Mouse (Mus musculus) left cerebral cortex, postnatal 14 days (tissue): Measurements from ENCODE around the gene Il4i1. TPM values are rescaled to one million over a fixed set of nuclear protein-coding genes. Genes with fewer than 3 reads are reported as not detected.
"Not testable (repeated sequence)": the region's sequence is repeated elsewhere in the genome, so short reads cannot be mapped to it uniquely, and the experiment has no call there.

Experiments
- DNase-seq, 2 experiments: peaks; one replicate each; pipeline ENCODE4 v3.0.0; 2021 to 2022; ENCODE audit warnings: low spot score in 2 of 2, mixed read lengths in 1 of 2
- intact Hi-C: fragments of 180-260 bp; cut with DNase I; formaldehyde crosslinking; loops from one replicate; pipeline ENCODE4 v1.15.1; 2025
- microRNA-seq, 2 experiments: library from miRNA; unstranded; fragments of <30 nt; microRNA quantifications; one replicate each; pipeline ENCODE4 v1.2.0; 2022
- total RNA-seq, 2 experiments: library from RNA; stranded (reverse); gene quantifications; 2 replicates each; pipeline ENCODE4 v1.2.3; 2021

Gene Il4i1
- total RNA-seq, 2 experiments from 2014 or later: 2.3 to 3.1 TPM

DNA sequence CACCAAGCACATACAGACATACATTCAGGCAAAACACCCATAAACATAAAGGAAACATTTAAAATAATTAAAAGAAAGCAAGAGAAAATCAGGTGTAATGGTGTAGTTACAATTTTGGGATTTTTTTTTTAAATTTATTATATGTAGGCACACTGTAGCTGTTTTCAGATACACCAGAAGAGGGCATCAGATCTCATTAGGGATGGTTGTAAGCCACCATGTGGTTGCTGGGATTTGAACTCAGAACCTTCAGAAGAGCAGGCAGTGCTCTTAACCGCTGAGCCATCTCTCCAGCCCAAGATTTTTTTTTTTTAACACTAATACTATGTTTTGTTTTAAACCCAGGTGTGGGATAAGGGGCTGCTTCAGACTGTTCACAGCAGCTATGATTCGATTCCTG lies 55.6 kb downstream of the Il4i1 start:
- DNase-seq: not testable (repeated sequence)
- intact Hi-C loops: loop anchor here (2.0 kb wide), 1 partner anchor 19 kb away; no protein-coding TSS in a partner anchor

DNA sequence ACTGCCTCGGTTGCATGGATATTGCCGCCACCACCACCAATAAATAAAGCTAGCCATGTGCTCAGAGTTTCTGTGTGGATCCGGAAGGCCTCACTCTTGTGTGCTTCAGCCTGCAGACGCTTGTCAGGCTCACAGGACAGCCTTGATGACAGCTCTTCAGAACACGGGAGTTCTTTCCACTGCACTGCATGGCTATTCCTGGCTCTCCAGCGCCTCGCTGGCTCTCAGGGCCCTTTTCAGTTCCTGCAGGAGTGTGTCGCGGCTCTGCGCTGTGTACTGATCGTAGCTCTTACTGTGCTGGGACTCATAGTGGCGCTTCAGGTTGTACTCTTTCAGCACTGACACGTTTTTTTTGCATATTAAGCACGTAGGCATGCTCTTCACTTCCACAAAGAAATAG lies 61.6 kb downstream of the Il4i1 start:
- intact Hi-C loops: no loop called here
- no peak for DNase-seq

DNA sequence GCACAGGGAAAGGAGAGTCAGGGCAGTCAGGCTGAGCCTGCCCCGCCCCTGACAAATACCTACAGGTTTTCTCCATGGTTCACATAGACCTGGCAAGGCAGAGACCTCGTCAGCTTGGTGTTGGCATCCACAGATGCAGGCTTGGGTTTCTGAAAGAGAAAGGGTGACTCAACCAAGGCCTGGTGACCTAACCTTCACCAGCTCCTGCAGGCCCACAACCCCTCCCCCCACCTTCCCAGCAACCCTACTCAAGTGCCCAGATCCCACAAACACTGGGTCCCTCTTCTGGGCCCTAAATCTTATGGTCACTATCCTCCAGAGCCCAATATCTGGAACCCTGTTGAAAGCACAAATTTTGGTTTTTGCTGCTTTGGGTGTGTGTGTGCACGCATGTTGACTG lies 66.8 kb downstream of the Il4i1 start:
- intact Hi-C loops: no loop called here
- DNase-seq: no peak

DNA sequence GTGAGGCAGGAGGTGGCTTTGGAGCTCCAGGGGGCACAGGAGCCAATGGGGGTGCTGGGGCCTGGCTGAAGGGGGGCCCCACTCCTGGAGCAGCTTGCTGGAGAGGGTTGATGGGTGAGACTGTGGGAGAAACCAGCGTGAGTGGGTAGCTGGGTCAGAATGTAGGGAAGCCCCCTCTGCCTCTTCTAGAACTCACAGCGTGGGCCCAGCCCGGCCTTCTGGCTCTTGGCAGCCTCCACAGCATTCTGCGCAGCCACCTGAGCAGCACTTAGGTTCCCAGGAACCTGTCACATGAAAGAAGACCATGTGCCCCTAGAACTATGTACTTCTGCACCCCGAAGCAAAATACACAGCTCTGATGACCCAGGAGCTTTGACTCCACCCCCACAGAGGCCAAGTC lies 68.5 kb downstream of the Il4i1 start:
- no peak for DNase-seq
- intact Hi-C loops: no loop called here

DNA sequence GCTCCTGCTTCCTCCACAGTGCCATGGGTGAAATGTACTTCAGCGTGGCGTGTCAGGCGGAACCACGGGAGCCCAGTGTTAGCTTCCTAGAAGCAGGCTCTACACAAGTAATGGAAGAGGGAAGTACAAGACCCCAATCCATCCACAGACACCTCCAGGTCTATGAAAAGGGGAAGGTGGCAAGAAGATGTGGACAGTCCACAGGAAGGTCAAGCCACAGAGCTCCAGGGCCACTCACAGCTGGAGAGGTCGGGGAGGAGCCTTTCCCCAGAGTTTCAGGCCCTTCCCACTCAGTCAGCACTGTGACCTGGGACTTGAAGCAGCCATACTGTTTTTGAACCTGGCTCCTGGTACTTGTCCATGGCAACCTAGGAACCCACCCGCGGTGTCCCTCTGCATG lies 70.8 kb downstream of the Il4i1 start:
- DNase-seq: no peak
- intact Hi-C loops: no loop called here

DNA sequence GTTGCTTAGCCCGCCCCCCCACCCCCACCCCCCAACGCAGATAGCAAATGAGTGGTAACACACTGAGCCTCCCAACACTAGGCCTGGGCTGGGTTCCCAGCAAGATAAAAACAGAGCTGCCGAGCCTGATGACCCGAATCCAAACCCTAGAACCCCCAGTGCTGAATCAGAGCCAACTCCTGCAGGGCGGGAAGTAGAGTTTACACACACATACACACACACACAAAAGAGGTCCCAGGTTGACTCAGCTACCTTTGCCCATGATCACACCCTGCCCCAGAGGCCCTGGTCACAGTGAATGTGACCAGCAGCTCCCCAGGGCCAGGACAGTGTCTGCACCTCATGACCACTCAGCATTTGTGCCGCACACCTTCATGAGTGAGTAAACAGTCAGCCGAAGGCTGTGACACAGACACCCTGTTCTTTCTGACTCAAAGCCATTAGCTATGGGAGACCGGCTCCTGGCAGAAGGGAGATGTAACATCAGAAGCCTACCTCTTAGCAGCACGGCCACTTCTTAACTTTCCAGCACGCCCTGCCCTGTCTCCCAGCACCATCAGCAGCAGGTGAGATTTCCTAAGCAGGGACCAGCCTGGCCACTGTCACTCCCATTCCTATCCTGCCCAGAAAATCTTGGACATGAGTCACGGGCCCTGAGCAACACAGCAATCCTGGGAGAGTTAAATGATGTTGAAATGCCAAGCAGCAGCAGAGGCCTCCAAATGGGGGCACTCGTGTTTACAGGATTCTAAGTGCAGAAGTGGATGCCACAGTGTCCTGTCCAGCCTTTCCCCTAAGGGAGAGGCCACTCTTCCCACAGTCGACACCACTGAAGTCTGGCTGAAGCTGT lies 72.3 kb downstream of the Il4i1 start:
- intact Hi-C loops: no loop called here
- no peak for DNase-seq

DNA sequence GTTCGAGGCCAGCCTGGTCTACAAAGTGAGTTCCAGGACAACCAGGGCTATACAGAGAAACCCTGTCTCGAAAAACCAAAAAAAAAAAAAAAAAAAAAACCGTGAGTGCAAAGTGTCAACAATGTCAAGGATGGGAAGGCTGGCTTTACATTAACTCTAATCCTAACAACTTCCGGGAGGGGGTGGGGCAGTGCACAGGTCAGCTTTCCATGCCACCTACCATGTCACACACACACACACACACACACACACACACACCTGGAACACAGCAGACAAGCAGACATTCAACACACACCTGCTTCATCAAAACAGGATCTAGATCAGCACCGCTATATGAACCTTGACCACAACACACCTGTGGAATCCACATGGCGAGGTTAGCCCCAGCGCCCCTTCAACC lies 74.0 kb downstream of the Il4i1 start:
- no peak for DNase-seq

More for the DNA sequence above, 74.0 kb downstream of the Il4i1 start:
- intact Hi-C loops: loop anchor here (2.0 kb wide), 1 partner anchor 17 kb away; no protein-coding TSS in a partner anchor

Small RNA genes within 50 kb of the gene (microRNA-seq; reads per million reads assigned to microRNA genes)
- 0 reads per million in 2 experiments for gene Mir707

Other genes with a start within 250 kb of the Il4i1 start
- not detected for gene Napsa, start 244.0 kb upstream of the Il4i1 start, total RNA-seq
- gene Kcnc3, start 225.7 kb upstream of the Il4i1 start, total RNA-seq: 10 to 100 TPM; 74.2 to 75.5 TPM
- gene Myh14, start 145.5 kb upstream of the Il4i1 start, total RNA-seq: 10 to 100 TPM in 1 of 2 experiments, 1 to 10 TPM in 1; 8.8 to 14.5 TPM
- gene Izumo2, start 107.6 kb upstream of the Il4i1 start, total RNA-seq: not detected
- 10 to 100 TPM; 25.0 to 28.2 TPM for gene Vrk3, start 68.0 kb upstream of the Il4i1 start, total RNA-seq
- under 1 TPM; 0.37 to 0.38 TPM for gene Zfp473, start 65.3 kb upstream of the Il4i1 start, total RNA-seq
- gene Nup62, start 299 bp upstream of the Il4i1 start, total RNA-seq: 10 to 100 TPM; 33.0 to 37.1 TPM
- gene Atf5, start 271 bp downstream of the Il4i1 start, total RNA-seq: 10 to 100 TPM; 24.4 to 25.1 TPM
- 10 to 100 TPM; 80.8 to 81.1 TPM for gene Akt1s1, start 32.6 kb downstream of the Il4i1 start, total RNA-seq
- 10 to 100 TPM; 48.3 to 58.7 TPM for gene Tbc1d17, start 32.7 kb downstream of the Il4i1 start, total RNA-seq
- gene Pnkp, start 40.8 kb downstream of the Il4i1 start, total RNA-seq: 10 to 100 TPM; 26.1 to 28.7 TPM
- 100 to 1,000 TPM; 263 to 271 TPM for gene Ptov1, start 53.4 kb downstream of the Il4i1 start, total RNA-seq
- 100 to 1,000 TPM in 1 of 2 experiments, 10 to 100 TPM in 1; 92.5 to 103 TPM for gene Med25, start 76.3 kb downstream of the Il4i1 start, total RNA-seq
- 10 to 100 TPM; 20.4 to 22.9 TPM for gene Fuz, start 79.7 kb downstream of the Il4i1 start, total RNA-seq
- gene Ap2a1, start 113.1 kb downstream of the Il4i1 start, total RNA-seq: 100 to 1,000 TPM; 381 to 392 TPM
- gene Tsks, start 126.8 kb downstream of the Il4i1 start, total RNA-seq: 1 to 10 TPM; 2.6 to 2.8 TPM
- 100 to 1,000 TPM in 1 of 2 experiments, 10 to 100 TPM in 1; 97.4 to 101 TPM for gene Cpt1c, start 158.5 kb downstream of the Il4i1 start, total RNA-seq
- gene Prmt1, start 170.2 kb downstream of the Il4i1 start, total RNA-seq: 100 to 1,000 TPM; 166 to 183 TPM
- gene Irf3, start 181.3 kb downstream of the Il4i1 start, total RNA-seq: 10 to 100 TPM; 26.7 to 30.4 TPM
- 1 to 10 TPM; 2.7 to 3.3 TPM for gene Bcl2l12, start 182.3 kb downstream of the Il4i1 start, total RNA-seq
- 100 to 1,000 TPM; 153 to 162 TPM for gene Scaf1, start 200.0 kb downstream of the Il4i1 start, total RNA-seq
- gene Rras, start 201.6 kb downstream of the Il4i1 start, total RNA-seq: 10 to 100 TPM; 11.4 to 13.0 TPM
- 10 to 100 TPM; 61.4 to 65.7 TPM for gene Prr12, start 236.5 kb downstream of the Il4i1 start, total RNA-seq
- 10 to 100 TPM; 52.4 to 54.1 TPM for gene Nosip, start 246.0 kb downstream of the Il4i1 start, total RNA-seq
- 1 to 10 TPM; 6.6 to 7.1 TPM for gene Prrg2, start 246.3 kb downstream of the Il4i1 start, total RNA-seq